Mouse (Mus musculus) liver, postnatal 0 days (tissue): ENCODE data around the gene Oxct2a.

Experiments
- CTCF ChIP-seq: sonication (generic); IDR thresholded peaks from 2 replicates; pipeline ENCODE4 v1.5.1; 2016; ENCODE audit warnings: antibody characterized with exemption, low read depth
- EP300 ChIP-seq: IDR thresholded peaks from 2 replicates; pipeline ENCODE4 v1.6.1; 2016; ENCODE audit warnings: antibody characterized with exemption, low read depth, mild to moderate bottlenecking

DNA sequence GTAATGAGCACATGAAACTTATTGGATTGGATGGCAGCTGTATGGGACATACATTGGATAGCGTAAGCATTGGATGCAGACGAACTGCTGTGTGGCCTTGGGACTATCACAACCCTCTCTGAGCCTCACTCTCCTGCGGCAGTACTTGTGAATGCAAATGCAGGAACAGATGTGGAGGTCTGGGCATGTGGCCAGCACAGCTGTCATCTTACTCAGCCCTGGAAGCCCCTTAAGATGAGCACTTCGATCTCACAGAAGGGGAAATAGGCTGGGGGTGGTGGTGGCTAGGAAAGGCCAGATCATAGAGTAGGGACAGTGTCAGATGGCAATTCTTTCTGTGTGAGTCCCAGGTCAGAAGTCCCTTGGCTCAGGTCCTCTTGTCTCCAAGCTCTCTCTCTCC, 14.3 kb upstream of the Oxct2a start:
- TF ChIP-seq CTCF (no peak), EP300 (no peak)
